Mouse (Mus musculus) brain, embryonic 14.5 days (tissue): ENCODE measurements at regions not wholly inside any gene's neighbourhood (a gene's known extent, or its start where the extent isn't known, plus 50 kb on each side); places are given as distances from the start of the nearest gene placed in this dataset.

ENCODE experiments used
- DNase-seq: peaks from one replicate; pipeline ENCODE4 v3.0.0-alpha.2; 2011; ENCODE audit warnings: low read depth
- CTCF ChIP-seq: fragments of 200-500 bp; IDR thresholded peaks from 2 replicates; pipeline ENCODE4 v1.5.1; 2012; ENCODE audit warnings: inconsistent platforms, mild to moderate bottlenecking, moderate library complexity, borderline replicate concordance; ENCODE audit not compliant: insufficient read depth, insufficient read length; ENCODE audit errors: extremely low read depth
- POLR2A ChIP-seq: fragments of 200-500 bp; IDR thresholded peaks from 2 replicates; pipeline ENCODE4 v1.6.1; 2012; ENCODE audit warnings: mild to moderate bottlenecking, inconsistent platforms, borderline replicate concordance; ENCODE audit not compliant: poor library complexity, insufficient read depth, insufficient read length, severe bottlenecking; ENCODE audit errors: extremely low read depth

DNA sequence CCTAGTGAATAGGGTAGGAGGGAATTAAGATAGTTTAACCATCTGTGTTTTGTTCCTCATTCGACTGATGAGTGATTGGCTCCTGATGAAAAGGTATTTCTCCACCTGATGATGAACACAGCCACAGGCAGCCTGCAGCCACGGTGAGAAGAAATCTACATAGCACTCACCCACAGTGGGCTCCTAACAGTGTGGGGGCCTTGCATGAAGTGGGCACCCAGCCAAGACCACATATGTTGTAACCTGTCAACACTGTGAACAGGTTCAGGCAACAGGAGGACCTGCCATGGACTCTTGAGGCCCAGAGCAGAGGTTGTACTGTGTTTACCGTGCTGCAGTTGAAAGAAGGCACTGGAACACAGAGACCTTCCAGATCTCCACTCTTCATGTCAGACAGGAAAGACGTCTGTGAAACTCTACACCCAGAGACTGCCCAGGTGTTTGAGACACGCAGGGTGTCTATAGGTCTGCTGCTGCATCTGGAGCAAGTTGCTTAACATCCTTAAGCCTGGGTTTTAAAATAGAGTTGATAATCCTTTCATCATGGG, 251.8 kb downstream of the Gm826 start:
- DNase-seq: no peak
- TF ChIP-seq CTCF: no peak
- TF ChIP-seq POLR2A: no peak

GRCm38 (mm10) chr2:160075694-160076093, 258.3 kb downstream of the Gm826 start:
- TF ChIP-seq CTCF (no peak), POLR2A (no peak)
- no peak for DNase-seq

DNA sequence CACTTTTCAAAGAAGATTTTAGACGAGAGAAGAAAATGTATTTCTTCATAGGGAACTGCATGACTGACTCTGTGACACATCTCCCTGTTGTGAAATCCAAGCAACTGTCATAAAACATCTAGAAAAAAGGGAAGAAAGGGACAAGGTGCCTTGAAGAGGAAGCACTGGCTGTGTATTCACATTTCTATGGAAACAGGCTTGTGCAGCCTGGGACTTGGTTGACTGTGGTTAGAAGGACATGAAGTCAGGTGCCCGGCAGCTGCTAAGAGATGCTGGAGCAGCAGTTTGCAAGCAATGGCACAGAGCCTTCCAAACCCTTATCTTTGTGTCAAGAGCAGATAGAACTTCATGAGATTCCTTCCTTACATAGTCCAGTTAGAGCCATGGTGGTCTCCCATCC, 263.5 kb downstream of the Gm826 start:
- no peak for TF ChIP-seq POLR2A
- no peak for TF ChIP-seq CTCF
- DNase-seq: no peak

- TF ChIP-seq POLR2A: no peak
- no peak for TF ChIP-seq CTCF
- DNase-seq: no peak
Observed at GRCm38 (mm10) chr2:160068772-160069171, 265.2 kb downstream of the Gm826 start.

GRCm38 (mm10) chr2:160067904-160068303, 266.1 kb downstream of the Gm826 start:
- TF ChIP-seq CTCF (no peak), POLR2A (no peak)
- DNase-seq: no peak

GRCm38 (mm10) chr2:160066491-160067303, 267.3 kb downstream of the Gm826 start:
- TF ChIP-seq CTCF (no peak), POLR2A (no peak)
- peak; percentile 68 for DNase-seq

DNA sequence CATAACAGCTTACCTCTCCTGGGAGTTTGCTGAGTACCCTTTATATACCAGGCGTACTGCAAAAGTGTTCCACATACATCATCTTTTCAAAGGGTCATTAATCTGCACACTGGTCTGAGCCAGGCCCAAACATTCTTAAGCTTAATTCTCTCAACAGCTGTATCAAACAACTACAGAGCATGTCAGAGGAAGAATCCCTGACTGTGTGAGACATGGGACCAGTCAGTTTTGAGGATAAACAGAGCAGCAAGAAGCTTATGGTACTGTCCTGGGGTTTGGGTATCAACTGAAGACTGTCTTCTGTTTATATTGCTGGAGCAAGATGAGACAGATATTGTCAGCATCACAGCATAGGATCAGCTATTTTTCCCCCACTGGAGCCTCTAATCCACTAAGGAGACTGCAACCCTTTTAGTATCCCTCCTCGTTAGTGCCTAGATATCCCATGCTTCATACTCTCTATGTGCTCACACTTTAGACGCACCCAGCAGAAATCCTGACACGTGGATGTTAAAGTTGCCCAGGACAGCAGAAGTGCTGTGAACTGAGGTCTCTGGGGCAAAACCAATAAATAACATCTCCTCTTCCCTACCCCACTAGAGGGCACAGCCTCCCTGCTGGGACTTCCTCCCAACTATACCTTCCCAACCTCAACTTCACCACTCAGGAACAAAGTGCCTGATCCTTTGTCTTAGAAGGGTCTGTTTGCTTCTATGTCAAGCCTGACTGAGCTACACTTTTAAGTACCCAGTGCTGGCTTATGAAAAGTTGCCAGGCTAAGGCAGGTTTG, 271.6 kb downstream of the Gm826 start:
- DNase-seq: no peak
- TF ChIP-seq CTCF (peak; percentile 10; the same call in 1 of the 2 replicates), POLR2A (no peak)

DNA sequence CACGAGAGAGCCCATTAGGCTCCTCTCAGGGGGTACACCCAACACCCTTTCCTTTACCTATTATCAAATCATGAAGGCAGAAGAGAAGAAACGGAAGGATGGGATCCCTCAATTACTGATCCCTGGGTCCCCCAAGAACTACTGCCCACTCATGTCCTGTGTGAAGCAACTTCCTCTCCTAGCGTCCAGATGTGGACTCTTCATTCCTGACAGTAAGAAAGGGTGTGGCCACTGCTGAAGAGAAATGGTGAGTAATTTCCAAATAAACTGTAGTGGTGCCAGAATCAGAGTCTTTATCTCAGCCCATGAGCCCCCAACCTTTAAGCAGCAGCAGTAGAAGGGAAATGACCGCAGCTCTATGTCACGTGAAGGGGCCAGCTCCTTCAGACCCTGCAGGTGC, 273.9 kb downstream of the Gm826 start:
- DNase-seq: no peak
- no peak for TF ChIP-seq POLR2A
- no peak for TF ChIP-seq CTCF

GRCm38 (mm10) chr2:160057211-160057610, 276.8 kb downstream of the Gm826 start:
- peak; percentile 74 for DNase-seq
- no peak for TF ChIP-seq CTCF
- TF ChIP-seq POLR2A: no peak

DNA sequence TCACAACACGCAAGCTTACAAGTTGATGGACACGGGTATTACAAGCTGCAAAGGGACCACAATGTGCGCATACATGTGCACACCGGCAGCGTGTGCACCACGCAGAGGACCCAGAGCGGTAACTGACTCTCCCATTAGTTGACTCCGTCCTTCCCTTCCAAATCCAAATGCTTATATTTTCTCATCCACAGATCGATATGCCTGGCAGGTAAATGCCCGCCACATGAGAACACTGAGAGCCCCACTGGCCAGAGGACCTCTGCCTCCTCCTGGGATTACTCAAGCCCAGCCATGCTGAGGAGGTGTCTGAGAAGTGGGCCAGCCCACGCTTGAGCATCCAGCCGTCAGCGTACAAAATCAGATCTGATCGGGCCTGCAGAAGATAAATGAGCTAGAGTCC, 279.6 kb downstream of the Gm826 start:
- DNase-seq: no peak
- TF ChIP-seq CTCF (no peak), POLR2A (no peak)

GRCm38 (mm10) chr2:160048286-160048685, 285.7 kb downstream of the Gm826 start:
- DNase-seq: no peak
- TF ChIP-seq CTCF (no peak), POLR2A (no peak)
